Mouse (Mus musculus): ENCODE data around the gene Cand2. TPM values are rescaled to one million over a fixed set of nuclear protein-coding genes. Genes with fewer than 3 reads are reported as not detected.

Cand2 gene
- polyA plus RNA-seq, 1 experiment from 2014 or later, result 42.0 TPM

GRCm38 (mm10) chr6:115791842-115792686 lies 17.7 kb downstream of the Cand2 start:
- Histone ChIP-seq H3K9me3 (replicated peaks; ENCODE audit: control insufficient read depth, low read length) (no peaks in the 10 kb centered on the region), H3K4me1 (ENCODE audit: control insufficient read depth, insufficient read depth, low read length) (peaks cover 15% of the 10 kb centered on the region), H3K4me3 (ENCODE audit: low read length) (no peak overlapping the region), H3K36me3 (ENCODE audit: control insufficient read depth, insufficient read depth) (peaks cover 73% of the 10 kb centered on the region), H3K4me2 (ENCODE audit: low read depth, low read length) (no peak overlapping the region), H3K27ac (ENCODE audit: low read length) (no peak overlapping the region), H3K9ac (ENCODE audit: low read length) (peak overlapping the region; percentile 33; the same call in 1 of the 2 replicates), H3K27me3 (ENCODE audit: control insufficient read depth, insufficient read depth, low read length) (no peaks in the 10 kb centered on the region)
- peak; percentile 41; the same call in 1 of the 2 replicates for ATAC-seq (replicated peaks; ENCODE audit: extremely low read depth, insufficient read depth, low FRiP score)
- WGBS, result 63% methylated on average over 34 of the region's 34 CpGs

- H3K4me2 ChIP-seq (ENCODE audit: low read depth, low read length), result no peak overlapping the region
- H3K27ac ChIP-seq (ENCODE audit: low read length), result no peak overlapping the region
- H3K36me3 ChIP-seq (ENCODE audit: control insufficient read depth, insufficient read depth), result peaks cover 73% of the 10 kb centered on the region
- H3K9ac ChIP-seq (ENCODE audit: low read length), result no peak overlapping the region
- ATAC-seq (replicated peaks; ENCODE audit: extremely low read depth, insufficient read depth, low FRiP score), result 0 out of 2 replicates have a peak, but pooled peaks have one; percentile 19
- H3K4me1 ChIP-seq (ENCODE audit: control insufficient read depth, insufficient read depth, low read length), result peaks cover 15% of the 10 kb centered on the region
- WGBS, result 80% methylated on average over 21 of the region's 21 CpGs
- no peaks in the 10 kb centered on the region for H3K27me3 ChIP-seq (ENCODE audit: control insufficient read depth, insufficient read depth, low read length)
- no peak overlapping the region for H3K4me3 ChIP-seq (ENCODE audit: low read length)
- H3K9me3 ChIP-seq (replicated peaks; ENCODE audit: control insufficient read depth, low read length), result no peaks in the 10 kb centered on the region
Measured at GRCm38 (mm10) chr6:115792691-115793215, 18.4 kb downstream of the Cand2 start.

GRCm38 (mm10) chr6:115801811-115802210 lies 27.5 kb downstream of the Cand2 start:
- Histone ChIP-seq H3K4me3 (ENCODE audit: low read length) (no peak overlapping the region), H3K36me3 (ENCODE audit: control insufficient read depth, insufficient read depth) (peaks cover 84% of the 10 kb centered on the region), H3K9ac (ENCODE audit: low read length) (no peak overlapping the region), H3K4me2 (ENCODE audit: low read depth, low read length) (no peak overlapping the region), H3K27ac (ENCODE audit: low read length) (no peak overlapping the region), H3K4me1 (ENCODE audit: control insufficient read depth, insufficient read depth, low read length) (peaks cover 12% of the 10 kb centered on the region), H3K9me3 (replicated peaks; ENCODE audit: control insufficient read depth, low read length) (no peaks in the 10 kb centered on the region), H3K27me3 (ENCODE audit: control insufficient read depth, insufficient read depth, low read length) (no peaks in the 10 kb centered on the region)
- no peak for ATAC-seq (replicated peaks; ENCODE audit: extremely low read depth, insufficient read depth, low FRiP score)
- WGBS, result 91% methylated on average over 3 of the region's 3 CpGs

GRCm38 (mm10) chr6:115803541-115804382 lies 29.4 kb downstream of the Cand2 start:
- Histone ChIP-seq H3K4me1 (ENCODE audit: control insufficient read depth, insufficient read depth, low read length) (peaks cover 20% of the 10 kb centered on the region), H3K4me3 (ENCODE audit: low read length) (no peak overlapping the region), H3K36me3 (ENCODE audit: control insufficient read depth, insufficient read depth) (peaks cover 72% of the 10 kb centered on the region), H3K9ac (ENCODE audit: low read length) (no peak overlapping the region), H3K27me3 (ENCODE audit: control insufficient read depth, insufficient read depth, low read length) (no peaks in the 10 kb centered on the region), H3K4me2 (ENCODE audit: low read depth, low read length) (no peak overlapping the region), H3K9me3 (replicated peaks; ENCODE audit: control insufficient read depth, low read length) (no peaks in the 10 kb centered on the region), H3K27ac (ENCODE audit: low read length) (peak overlapping the region; percentile 23; the same call in 1 of the 2 replicates)
- ATAC-seq (replicated peaks; ENCODE audit: extremely low read depth, insufficient read depth, low FRiP score), result peak; percentile 38
- 44% methylated on average over 16 of the region's 16 CpGs for WGBS

- no peak overlapping the region for H3K4me2 ChIP-seq (ENCODE audit: low read depth, low read length)
- H3K4me3 ChIP-seq (ENCODE audit: low read length), result no peak overlapping the region
- H3K4me1 ChIP-seq (ENCODE audit: control insufficient read depth, insufficient read depth, low read length), result peaks cover 20% of the 10 kb centered on the region
- WGBS, result 66% methylated on average over 10 of the region's 10 CpGs
- H3K27me3 ChIP-seq (ENCODE audit: control insufficient read depth, insufficient read depth, low read length), result no peaks in the 10 kb centered on the region
- H3K9ac ChIP-seq (ENCODE audit: low read length), result no peak overlapping the region
- ATAC-seq (replicated peaks; ENCODE audit: extremely low read depth, insufficient read depth, low FRiP score), result no peak
- H3K27ac ChIP-seq (ENCODE audit: low read length), result no peak overlapping the region
- peaks cover 63% of the 10 kb centered on the region for H3K36me3 ChIP-seq (ENCODE audit: control insufficient read depth, insufficient read depth)
- no peaks in the 10 kb centered on the region for H3K9me3 ChIP-seq (replicated peaks; ENCODE audit: control insufficient read depth, low read length)
Measured at GRCm38 (mm10) chr6:115804432-115805192, 30.3 kb downstream of the Cand2 start.

GRCm38 (mm10) chr6:115807464-115808195 lies 33.3 kb downstream of the Cand2 start:
- Histone ChIP-seq H3K4me2 (ENCODE audit: low read depth, low read length) (peak overlapping the region; percentile 95), H3K27ac (ENCODE audit: low read length) (peak overlapping the region; percentile 93), H3K4me1 (ENCODE audit: control insufficient read depth, insufficient read depth, low read length) (peaks cover 20% of the 10 kb centered on the region), H3K9me3 (replicated peaks; ENCODE audit: control insufficient read depth, low read length) (no peaks in the 10 kb centered on the region), H3K27me3 (ENCODE audit: control insufficient read depth, insufficient read depth, low read length) (no peaks in the 10 kb centered on the region), H3K9ac (ENCODE audit: low read length) (peak overlapping the region; percentile 100), H3K4me3 (ENCODE audit: low read length) (peak overlapping the region; percentile 100), H3K36me3 (ENCODE audit: control insufficient read depth, insufficient read depth) (peaks cover 42% of the 10 kb centered on the region)
- WGBS, result 2% methylated on average over 15 of the region's 15 CpGs
- ATAC-seq (replicated peaks; ENCODE audit: extremely low read depth, insufficient read depth, low FRiP score), result no peak

- no peak for ATAC-seq (replicated peaks; ENCODE audit: extremely low read depth, insufficient read depth, low FRiP score)
- peak overlapping the region; percentile 93 for H3K27ac ChIP-seq (ENCODE audit: low read length)
- H3K36me3 ChIP-seq (ENCODE audit: control insufficient read depth, insufficient read depth), result peaks cover 37% of the 10 kb centered on the region
- no peaks in the 10 kb centered on the region for H3K27me3 ChIP-seq (ENCODE audit: control insufficient read depth, insufficient read depth, low read length)
- H3K4me1 ChIP-seq (ENCODE audit: control insufficient read depth, insufficient read depth, low read length), result peaks cover 20% of the 10 kb centered on the region
- H3K9me3 ChIP-seq (replicated peaks; ENCODE audit: control insufficient read depth, low read length), result no peaks in the 10 kb centered on the region
- peak overlapping the region; percentile 100 for H3K9ac ChIP-seq (ENCODE audit: low read length)
- WGBS, result under 1% methylated on average over 22 of the region's 22 CpGs
- H3K4me3 ChIP-seq (ENCODE audit: low read length), result peak overlapping the region; percentile 100
- H3K4me2 ChIP-seq (ENCODE audit: low read depth, low read length), result peak overlapping the region; percentile 95
Measured at GRCm38 (mm10) chr6:115808196-115808487, 33.8 kb downstream of the Cand2 start.
